Mouse (Mus musculus): ENCODE measurements around the gene Shd. TPM values are rescaled to one million over a fixed set of nuclear protein-coding genes. Genes with fewer than 3 reads are reported as not detected.

Shd gene
- total RNA-seq, 2 experiments from 2014 or later, result not detected

GRCm38 (mm10) chr17:56023386-56023785, 53.1 kb downstream of the Shd start:
- intact Hi-C loops (cut with DNase I), result no loop called here
- peak in 1 of 2 experiments; percentile 15 for DNase-seq

- intact Hi-C loops (cut with DNase I), result no loop called here
- peak in 1 of 2 experiments; percentile 12 for DNase-seq
These were observed 54.2 kb downstream of the Shd start for GRCm38 (mm10) chr17:56024476-56024875.

GRCm38 (mm10) chr17:56024931-56025330, 54.7 kb downstream of the Shd start:
- intact Hi-C loops (cut with DNase I), result no loop called here
- DNase-seq, result no peak

Other genes with a start within 250 kb of the Shd start
- gene Adgre4, start 220.5 kb upstream of the Shd start, total RNA-seq (2021), result under 1 TPM; 0.08 to 0.17 TPM
- 1 to 10 TPM; 3.8 to 4.3 TPM for gene Zfp119a, start 91.5 kb upstream of the Shd start, total RNA-seq (2021)
- 1 to 10 TPM; 2.1 to 2.7 TPM for gene Zfp959, start 78.4 kb upstream of the Shd start, total RNA-seq (2021)
- gene Zfp119b, start 21.0 kb upstream of the Shd start, total RNA-seq (2021), result 1 to 10 TPM; 2.6 to 2.7 TPM
- gene Ebi3, start 17.8 kb upstream of the Shd start, total RNA-seq (2021), result not detected
- gene Yju2, start 11.4 kb upstream of the Shd start, total RNA-seq (2021), result 1 to 10 TPM; 7.8 to 8.8 TPM
- not detected for gene Fsd1, start 16.0 kb downstream of the Shd start, total RNA-seq (2021)
- 1 to 10 TPM; 2.5 to 3.0 TPM for gene Stap2, start 35.1 kb downstream of the Shd start, total RNA-seq (2021)
- gene Mpnd, start 35.2 kb downstream of the Shd start, total RNA-seq (2021), result 10 to 100 TPM; 40.6 to 50.2 TPM
- gene Sh3gl1, start 66.2 kb downstream of the Shd start, total RNA-seq (2021), result 10 to 100 TPM in 1 of 2 experiments, 1 to 10 TPM in 1; 9.9 to 10.6 TPM
- gene Chaf1a, start 70.0 kb downstream of the Shd start, total RNA-seq (2021), result 1 to 10 TPM; 1.3 to 1.4 TPM
- gene Ubxn6, start 104.6 kb downstream of the Shd start, total RNA-seq (2021), result 10 to 100 TPM; 47.7 to 50.9 TPM
- 10 to 100 TPM; 20.2 to 26.5 TPM for gene Hdgfl2, start 109.2 kb downstream of the Shd start, total RNA-seq (2021)
- gene Plin4, start 139.3 kb downstream of the Shd start, total RNA-seq (2021), result 100 to 1,000 TPM; 242 to 290 TPM
- 10 to 100 TPM; 26.5 to 43.5 TPM for gene Plin5, start 147.1 kb downstream of the Shd start, total RNA-seq (2021)
- 10 to 100 TPM; 14.9 to 15.7 TPM for gene Lrg1, start 151.5 kb downstream of the Shd start, total RNA-seq (2021)
- gene Sema6b, start 169.9 kb downstream of the Shd start, total RNA-seq (2021), result 1 to 10 TPM; 2.8 to 2.9 TPM
- gene Tnfaip8l1, start 192.0 kb downstream of the Shd start, total RNA-seq (2021), result under 1 TPM; 0.41 to 0.64 TPM
- gene Mydgf, start 213.5 kb downstream of the Shd start, total RNA-seq (2021), result 10 to 100 TPM; 16.9 to 17.6 TPM
- 10 to 100 TPM; 31.6 to 32.2 TPM for gene Dpp9, start 248.4 kb downstream of the Shd start, total RNA-seq (2021)